Mouse (Mus musculus): ENCODE measurements around the gene Ubn1. TPM values are rescaled to one million over a fixed set of nuclear protein-coding genes. Genes with fewer than 3 reads are reported as not detected.
A peak's percentile ranks its signal among the peaks of the same experiment; 100 is the strongest.

The Ubn1 gene
- polyA plus RNA-seq, 1 experiment from 2014 or later, result 24.2 TPM

GRCm38 (mm10) chr16:5123476-5123875 lies 73.6 kb downstream of the Ubn1 start:
- H3K9me3 ChIP-seq (ENCODE audit: control insufficient read depth, low read length), result no peaks in the 10 kb centered on the region; the same call in 1 of the 2 replicates
- H3K27me3 ChIP-seq (replicated peaks; ENCODE audit: control insufficient read depth, insufficient read depth, low read length), result peaks cover 3% of the 10 kb centered on the region; the same call in 1 of the 2 replicates
- no peak overlapping the region for H3K4me2 ChIP-seq (ENCODE audit: low read depth, low read length)
- H3K36me3 ChIP-seq (ENCODE audit: control insufficient read depth, insufficient read depth, low read length), result no peaks in the 10 kb centered on the region
- no peak overlapping the region for H3K4me3 ChIP-seq (ENCODE audit: low read depth, low read length)
- H3K9ac ChIP-seq (ENCODE audit: low read depth, low read length), result no peak overlapping the region
- 58% methylated on average over 6 of the region's 6 CpGs for whole genome bisulfite sequencing
- no peaks in the 10 kb centered on the region for H3K4me1 ChIP-seq (ENCODE audit: control insufficient read depth, insufficient read depth, low read length)
- ATAC-seq (ENCODE audit: low read depth) (no peak), DNase-seq (ENCODE audit: low spot score) (no peak)
- no peak overlapping the region for H3K27ac ChIP-seq (replicated peaks; ENCODE audit: low read depth, low read length)

GRCm38 (mm10) chr16:5130196-5130595 lies 80.3 kb downstream of the Ubn1 start:
- WGBS, result 57% methylated on average over 2 of the region's 2 CpGs
- H3K4me3 ChIP-seq (ENCODE audit: low read depth, low read length), result no peak overlapping the region
- H3K9me3 ChIP-seq (ENCODE audit: control insufficient read depth, low read length), result no peaks in the 10 kb centered on the region
- no peak for DNase-seq (ENCODE audit: low spot score)
- ATAC-seq (ENCODE audit: low read depth), result no peak
- no peaks in the 10 kb centered on the region for H3K36me3 ChIP-seq (ENCODE audit: control insufficient read depth, insufficient read depth, low read length)
- peaks cover 6% of the 10 kb centered on the region; the same call in 1 of the 2 replicates for H3K4me1 ChIP-seq (ENCODE audit: control insufficient read depth, insufficient read depth, low read length)
- no peak overlapping the region for H3K9ac ChIP-seq (ENCODE audit: low read depth, low read length)
- H3K27me3 ChIP-seq (replicated peaks; ENCODE audit: control insufficient read depth, insufficient read depth, low read length), result peaks cover 55% of the 10 kb centered on the region
- H3K27ac ChIP-seq (replicated peaks; ENCODE audit: low read depth, low read length), result no peak overlapping the region
- H3K4me2 ChIP-seq (ENCODE audit: low read depth, low read length), result no peak overlapping the region

- no peaks in the 10 kb centered on the region for H3K9me3 ChIP-seq (ENCODE audit: control insufficient read depth, low read length)
- peaks cover 55% of the 10 kb centered on the region for H3K27me3 ChIP-seq (replicated peaks; ENCODE audit: control insufficient read depth, insufficient read depth, low read length)
- peaks cover 6% of the 10 kb centered on the region; the same call in 1 of the 2 replicates for H3K4me1 ChIP-seq (ENCODE audit: control insufficient read depth, insufficient read depth, low read length)
- DNase-seq (ENCODE audit: low spot score), result no peak
- no peaks in the 10 kb centered on the region for H3K36me3 ChIP-seq (ENCODE audit: control insufficient read depth, insufficient read depth, low read length)
- H3K4me3 ChIP-seq (ENCODE audit: low read depth, low read length), result peak overlapping the region; percentile 43
- no peak overlapping the region for H3K9ac ChIP-seq (ENCODE audit: low read depth, low read length)
- peak overlapping the region; percentile 65; the same call in 1 of the 2 replicates for H3K4me2 ChIP-seq (ENCODE audit: low read depth, low read length)
- 7% methylated on average over 4 of the region's 4 CpGs for WGBS
- no peak overlapping the region for H3K27ac ChIP-seq (replicated peaks; ENCODE audit: low read depth, low read length)
- no peak for ATAC-seq (ENCODE audit: low read depth)
Observed at GRCm38 (mm10) chr16:5130766-5131165, 80.9 kb downstream of the Ubn1 start.

DNA sequence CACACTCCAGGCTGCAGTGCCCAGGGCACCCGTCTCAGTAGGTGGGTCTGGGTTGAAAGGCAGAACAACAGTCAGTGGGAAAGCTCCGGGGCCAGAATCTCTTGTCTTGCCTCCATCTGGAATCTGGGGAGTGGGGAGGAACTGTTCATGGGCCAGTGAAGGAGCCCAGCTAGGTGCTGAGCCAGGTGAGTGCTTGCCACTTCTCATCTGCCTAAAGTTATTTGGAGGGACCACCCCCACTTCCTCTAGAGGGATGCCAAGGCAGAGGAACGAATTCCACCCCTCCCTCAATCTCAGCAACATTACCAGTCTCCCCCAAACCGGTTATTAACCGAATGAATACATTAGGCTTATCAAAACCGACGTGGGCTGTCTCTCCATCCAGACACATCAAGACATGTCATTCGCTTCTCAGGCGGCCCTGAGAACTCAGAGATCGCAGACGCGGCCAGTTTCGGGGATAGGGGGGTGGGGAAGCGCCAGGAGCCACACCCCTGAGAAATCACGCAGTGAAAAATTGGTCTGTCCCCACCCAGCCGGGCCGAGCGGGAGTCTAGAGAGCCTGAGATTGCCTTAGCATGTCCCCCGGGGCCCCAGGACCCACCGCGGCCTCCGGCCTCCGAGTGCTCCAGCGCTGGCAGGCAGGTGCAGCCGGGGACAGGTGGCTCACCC lies 81.5 kb downstream of the Ubn1 start:
- Histone ChIP-seq H3K27me3 (replicated peaks; ENCODE audit: control insufficient read depth, insufficient read depth, low read length) (peaks cover 55% of the 10 kb centered on the region), H3K4me2 (ENCODE audit: low read depth, low read length) (peak overlapping the region; percentile 65), H3K4me1 (ENCODE audit: control insufficient read depth, insufficient read depth, low read length) (peaks cover 6% of the 10 kb centered on the region; the same call in 1 of the 2 replicates), H3K27ac (replicated peaks; ENCODE audit: low read depth, low read length) (no peak overlapping the region), H3K9ac (ENCODE audit: low read depth, low read length) (peak overlapping the region; percentile 54; the same call in 1 of the 2 replicates), H3K4me3 (ENCODE audit: low read depth, low read length) (peak overlapping the region; percentile 43), H3K9me3 (ENCODE audit: control insufficient read depth, low read length) (no peaks in the 10 kb centered on the region), H3K36me3 (ENCODE audit: control insufficient read depth, insufficient read depth, low read length) (no peaks in the 10 kb centered on the region)
- WGBS, result 2% methylated on average over 23 of the region's 25 CpGs
- DNase-seq (ENCODE audit: low spot score) (peak; percentile 24), ATAC-seq (ENCODE audit: low read depth) (no peak)

- ATAC-seq (ENCODE audit: low read depth) (peak; percentile 61; the same call in 1 of the 2 replicates), DNase-seq (ENCODE audit: low spot score) (peak; percentile 61)
- Histone ChIP-seq H3K4me2 (ENCODE audit: low read depth, low read length) (peak within 1 kb of the TSS; percentile 65), H3K9me3 (ENCODE audit: control insufficient read depth, low read length) (no peaks in the 10 kb centered on the region), H3K9ac (ENCODE audit: low read depth, low read length) (peak within 1 kb of the TSS; percentile 54), H3K27me3 (replicated peaks; ENCODE audit: control insufficient read depth, insufficient read depth, low read length) (peaks cover 55% of the 10 kb centered on the region), H3K4me3 (ENCODE audit: low read depth, low read length) (peak within 1 kb of the TSS; percentile 43), H3K4me1 (ENCODE audit: control insufficient read depth, insufficient read depth, low read length) (peaks cover 6% of the 10 kb centered on the region; the same call in 1 of the 2 replicates), H3K27ac (replicated peaks; ENCODE audit: low read depth, low read length) (no peak within 1 kb of the TSS), H3K36me3 (ENCODE audit: control insufficient read depth, insufficient read depth, low read length) (no peaks in the 10 kb centered on the region)
- WGBS, result 14% methylated on average over 10 of the region's 39 CpGs
Observed at GRCm38 (mm10) chr16:5132401-5132801, 82.5 kb downstream of the Ubn1 start, which contains the start of gene Ppl. Gene Ppl (minus strand): TSS chr16:5132421.

DNA sequence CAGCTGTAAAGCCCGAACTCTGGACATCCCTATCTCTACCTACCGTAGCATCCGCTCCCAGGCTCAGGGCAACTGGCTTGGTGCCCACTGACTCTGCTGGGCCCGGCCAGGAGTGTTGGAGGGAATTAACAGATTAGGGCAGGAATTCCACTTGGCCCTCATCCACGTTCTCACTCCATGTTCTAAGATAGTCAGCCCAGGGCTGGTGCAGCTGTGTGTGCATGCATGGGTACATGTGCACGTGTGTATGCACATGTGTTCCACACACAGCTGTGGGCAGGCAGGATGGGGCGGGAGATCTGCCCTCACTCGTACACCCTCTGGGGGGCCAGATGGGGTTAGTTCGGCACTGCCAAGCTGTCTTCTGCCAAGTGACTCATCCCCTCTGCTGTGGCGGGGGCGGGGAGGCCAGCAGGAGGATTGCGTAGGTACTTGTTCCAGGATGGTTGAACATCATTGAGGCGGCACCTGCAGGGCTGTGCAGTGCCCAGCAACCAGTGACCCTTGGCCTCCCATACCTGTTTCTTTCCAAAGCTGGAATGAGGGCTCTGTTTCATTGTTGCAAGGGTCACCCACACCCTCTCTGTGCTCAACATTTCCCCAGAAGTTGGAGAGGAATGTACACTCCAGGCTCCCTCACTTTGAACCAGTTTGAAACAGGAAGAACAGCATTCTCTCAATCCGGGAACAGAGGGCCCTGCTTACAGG lies 84.9 kb downstream of the Ubn1 start:
- DNase-seq (ENCODE audit: low spot score) (peak; percentile 81), ATAC-seq (ENCODE audit: low read depth) (peak; percentile 64)
- Histone ChIP-seq H3K4me3 (ENCODE audit: low read depth, low read length) (no peak overlapping the region), H3K4me2 (ENCODE audit: low read depth, low read length) (no peak overlapping the region), H3K4me1 (ENCODE audit: control insufficient read depth, insufficient read depth, low read length) (peaks cover 6% of the 10 kb centered on the region; the same call in 1 of the 2 replicates), H3K9ac (ENCODE audit: low read depth, low read length) (no peak overlapping the region), H3K27me3 (replicated peaks; ENCODE audit: control insufficient read depth, insufficient read depth, low read length) (peaks cover 44% of the 10 kb centered on the region), H3K9me3 (ENCODE audit: control insufficient read depth, low read length) (no peaks in the 10 kb centered on the region), H3K36me3 (ENCODE audit: control insufficient read depth, insufficient read depth, low read length) (no peaks in the 10 kb centered on the region), H3K27ac (replicated peaks; ENCODE audit: low read depth, low read length) (no peak overlapping the region; the same call in 1 of the 2 replicates)
- 66% methylated on average over 12 of the region's 14 CpGs for WGBS

DNA sequence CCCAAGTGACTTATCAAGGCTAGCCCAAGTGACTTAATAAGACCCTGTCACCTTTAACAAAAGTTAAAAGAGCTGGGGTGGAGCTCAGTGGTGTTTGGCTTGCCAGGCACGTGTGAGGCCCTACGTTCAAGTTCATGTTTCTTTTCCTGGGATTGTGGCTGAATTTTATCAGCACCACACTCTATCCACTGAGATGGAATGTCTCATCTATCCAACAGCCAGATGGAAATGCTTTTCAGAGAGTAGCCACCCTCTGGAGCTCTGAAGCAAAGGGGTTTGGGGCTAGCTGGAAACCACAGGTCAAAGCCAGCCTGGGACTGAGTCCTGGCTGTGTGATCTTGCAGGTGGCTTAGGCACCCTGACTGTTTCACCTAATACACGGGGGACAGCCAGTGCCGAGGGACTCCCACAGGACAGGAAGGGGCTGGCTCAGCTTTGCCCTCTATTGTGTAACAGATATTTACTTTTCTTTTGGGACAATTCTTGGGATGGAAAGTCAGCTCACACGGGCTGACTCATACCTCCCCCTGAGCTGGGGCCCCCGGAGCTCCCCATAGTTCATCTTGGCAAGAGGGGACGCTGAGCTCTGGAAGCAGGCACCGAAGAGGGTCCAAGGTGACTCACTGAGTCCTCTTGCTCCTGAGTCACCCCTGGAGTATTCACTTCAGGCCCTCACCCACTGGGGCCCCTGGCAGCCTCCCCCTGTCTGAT lies 85.8 kb downstream of the Ubn1 start:
- no peak for DNase-seq (ENCODE audit: low spot score)
- Histone ChIP-seq H3K9me3 (ENCODE audit: control insufficient read depth, low read length) (no peaks in the 10 kb centered on the region), H3K9ac (ENCODE audit: low read depth, low read length) (no peak overlapping the region), H3K4me1 (ENCODE audit: control insufficient read depth, insufficient read depth, low read length) (peaks cover 6% of the 10 kb centered on the region; the same call in 1 of the 2 replicates), H3K36me3 (ENCODE audit: control insufficient read depth, insufficient read depth, low read length) (no peaks in the 10 kb centered on the region), H3K4me3 (ENCODE audit: low read depth, low read length) (no peak overlapping the region), H3K27ac (replicated peaks; ENCODE audit: low read depth, low read length) (peak overlapping the region; percentile 7; the same call in 1 of the 2 replicates), H3K27me3 (replicated peaks; ENCODE audit: control insufficient read depth, insufficient read depth, low read length) (peaks cover 36% of the 10 kb centered on the region), H3K4me2 (ENCODE audit: low read depth, low read length) (no peak overlapping the region)
- ATAC-seq (ENCODE audit: low read depth), result no peak
- 72% methylated on average over 8 of the region's 8 CpGs for WGBS

Measured in embryonic facial prominence, embryonic 14.5 days (tissue).